Mouse (Mus musculus) gastrocnemius, postnatal 25 days (tissue): ENCODE data around the gene Ormdl1. TPM values are rescaled to one million over a fixed set of nuclear protein-coding genes. Genes with fewer than 3 reads are reported as not detected.

ENCODE experiments used
- total RNA-seq, 2 experiments: library from RNA; stranded (reverse); gene quantifications; 1 replicate in 1 of 2; 2 replicates in 1 of 2; pipeline ENCODE4 v1.2.3; 2021

Gene Ormdl1
- total RNA-seq, 2 experiments from 2014 or later, result 4.4 to 4.8 TPM

Other genes with a start within 250 kb of the Ormdl1 start
- gene Mstn, start 235.5 kb upstream of the Ormdl1 start, total RNA-seq, result 10 to 100 TPM; 29.6 to 38.9 TPM
- not detected for gene 1700019A02Rik, start 109.5 kb upstream of the Ormdl1 start, total RNA-seq
- gene Pms1, start 77 bp upstream of the Ormdl1 start, total RNA-seq, result 1 to 10 TPM; 3.2 to 4.9 TPM
- gene Gm28778, start within 50 bp of the Ormdl1 start, total RNA-seq, result 1 to 10 TPM; 1.4 to 2.3 TPM
- 10 to 100 TPM; 21.8 to 22.4 TPM for gene Osgepl1, start 16.5 kb downstream of the Ormdl1 start, total RNA-seq
- 1 to 10 TPM in 1 of 2 experiments, not detected in 1; 5.2 TPM for gene Asdurf, start 55.5 kb downstream of the Ormdl1 start, total RNA-seq
- not detected for gene Gm28551, start 55.6 kb downstream of the Ormdl1 start, total RNA-seq
- 10 to 100 TPM; 48.9 to 49.9 TPM for gene Asnsd1, start 55.7 kb downstream of the Ormdl1 start, total RNA-seq